Mouse (Mus musculus) bone marrow macrophage, adult 2 months (primary cell): ENCODE measurements around the gene Ppara.

Source experiments
- CTCF ChIP-seq: IDR thresholded peaks from 2 replicates; pipeline ENCODE4 v1.5.1; 2012; ENCODE audit warnings: low read depth, mild to moderate bottlenecking, low read length, moderate library complexity
- POLR2A ChIP-seq: IDR thresholded peaks from 2 replicates; pipeline ENCODE4 v1.6.1; 2012; ENCODE audit warnings: mild to moderate bottlenecking, low read depth, low read length, borderline replicate concordance

GRCm38 (mm10) chr15:85786711-85787110 is 51.9 kb downstream of the Ppara start:
- TF ChIP-seq POLR2A (no peak), CTCF (no peak)
